Mouse (Mus musculus) heart, adult 10 weeks (tissue): Measurements from ENCODE around the gene Suclg2. TPM values are rescaled to one million over a fixed set of nuclear protein-coding genes. Genes with fewer than 3 reads are reported as not detected.

Experiments
- polyA plus RNA-seq: library from polyadenylated mRNA; stranded (reverse); fragments of 350-450 nt; fragmentation: Illumina TruSeq; extraction: RNeasy Lipid Tissue Mini Kit (QIAGEN cat#74804); gene quantifications from one replicate; pipeline ENCODE4 v1.2.3, GENCODE M21; 2014; ENCODE audit warnings: low read depth, low replicate concordance

Gene Suclg2
- 183 TPM for polyA plus RNA-seq

DNA sequence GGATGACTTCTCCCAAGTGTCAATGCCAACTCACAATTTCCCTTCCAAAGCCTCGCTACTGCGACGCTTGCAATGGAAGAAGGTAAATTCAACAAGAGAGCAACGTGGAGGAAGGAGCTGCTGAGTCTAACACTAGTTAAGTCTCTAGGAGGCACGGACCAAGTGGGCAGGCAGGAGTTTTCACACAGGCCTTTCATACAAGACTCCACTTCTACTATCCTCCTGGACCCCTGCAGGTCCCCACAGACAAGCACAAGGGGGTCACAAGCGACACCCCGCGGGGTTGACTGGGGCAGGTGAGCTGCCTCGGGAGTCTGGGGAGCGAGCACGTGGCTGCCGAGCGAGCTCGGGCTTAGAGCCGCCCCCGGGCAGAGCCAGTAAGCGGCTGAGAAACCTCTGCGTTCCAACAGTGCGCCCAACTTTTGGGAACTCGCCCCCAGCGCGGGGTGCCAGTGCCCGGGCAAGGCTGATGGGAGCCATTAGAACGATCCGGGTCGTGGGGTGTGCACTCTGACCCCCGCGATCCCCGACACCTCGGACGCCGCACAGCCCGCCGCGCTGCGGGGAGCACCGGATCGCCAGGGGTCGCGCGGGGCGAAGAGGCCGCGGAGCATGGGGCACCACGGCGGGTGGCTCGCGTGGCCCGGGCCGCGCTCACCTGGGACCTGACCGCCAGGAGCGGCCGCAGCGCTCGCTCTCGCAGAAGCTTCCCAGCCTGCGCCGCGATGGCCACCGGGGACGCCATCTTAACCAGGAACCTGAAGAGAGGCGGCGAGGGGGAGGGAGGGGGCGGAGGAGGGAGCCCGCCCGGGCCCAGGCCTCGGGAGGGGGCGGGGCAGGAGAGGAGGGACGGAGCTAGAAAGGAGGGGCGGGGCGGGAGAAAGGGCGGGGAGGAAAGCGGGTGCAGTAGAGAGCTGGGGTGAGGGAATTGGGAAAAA lies at the start of gene Suclg2:
Suclg2 (minus strand) TSS at position 770 of the 938 bp plus-strand sequence.

